Mouse (Mus musculus) urinary bladder, adult 18-20 months (tissue): ENCODE measurements around the gene Pikfyve.

Experiments
- DNase-seq, 2 experiments: peaks; one replicate each; pipeline ENCODE4 v3.0.0; 2022; ENCODE audit warnings: low spot score in 2 of 2, mixed read lengths in 2 of 2

The Pikfyve gene

DNA sequence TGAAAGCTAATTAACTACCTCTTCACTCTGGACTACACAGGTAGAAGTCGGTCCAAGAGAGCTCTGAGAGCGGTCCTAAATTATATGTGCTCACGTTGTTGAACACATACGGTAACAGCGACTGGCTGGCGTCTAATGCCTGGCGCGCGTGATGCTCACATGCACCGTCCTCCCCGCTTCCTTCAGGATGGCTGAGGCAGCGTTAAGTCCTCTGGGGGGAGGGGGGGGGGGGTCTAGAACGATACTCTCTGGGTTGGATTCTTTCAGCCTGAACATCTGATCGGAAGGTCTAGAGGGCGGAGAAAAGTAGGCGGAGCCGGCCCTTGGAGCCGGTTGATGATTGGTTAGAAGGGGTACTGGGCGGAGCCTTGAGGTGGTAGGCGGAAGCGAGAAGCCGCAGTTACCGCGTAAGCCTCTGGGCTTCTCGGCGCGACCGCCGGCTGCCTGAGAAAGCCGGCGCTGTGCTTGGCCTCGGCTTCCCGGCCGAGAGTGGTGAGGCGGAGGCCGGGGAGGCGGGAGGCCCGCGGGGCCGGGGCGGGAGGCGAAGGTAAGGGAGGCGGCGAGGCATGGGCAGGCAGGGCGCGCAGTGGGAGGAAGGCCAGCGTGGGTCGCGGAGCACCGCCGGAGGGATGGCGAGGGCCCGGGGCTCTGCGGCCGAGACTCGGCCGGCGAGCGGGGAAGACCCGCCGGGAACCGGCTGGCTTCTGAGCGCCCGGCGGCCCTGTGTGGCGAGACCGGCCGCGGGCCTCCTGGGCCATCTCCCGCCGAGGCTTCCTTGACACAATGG lies at the start of gene Pikfyve, which contains the start of gene Idh1:
TSS of gene Pikfyve (plus strand) at position 397 of the 787 bp plus-strand sequence.
TSS of gene Idh1 (minus strand) at position 214 of the 787 bp plus-strand sequence.
- peak; percentile 94 for DNase-seq

DNA sequence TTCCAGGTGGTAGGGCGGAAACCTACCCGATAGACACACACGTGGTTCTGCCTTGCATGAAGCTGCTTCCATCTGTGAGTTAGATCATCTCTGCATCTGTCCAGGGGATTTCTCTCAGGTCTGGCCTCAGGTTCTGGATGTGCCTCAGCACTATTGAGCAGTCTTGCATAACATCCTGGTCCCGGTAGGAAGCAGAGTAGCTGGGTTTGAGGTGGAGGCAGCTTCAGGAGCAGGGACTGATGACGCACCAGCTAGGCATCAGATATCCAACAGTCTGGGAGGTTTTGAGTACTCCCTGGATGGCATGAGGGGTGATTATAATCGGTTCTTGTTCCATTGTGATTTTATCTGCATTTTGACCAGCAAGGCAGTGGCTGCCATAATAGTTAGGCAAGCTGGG lies 48.9 kb upstream of the Pikfyve start:
- no peak for DNase-seq

DNA sequence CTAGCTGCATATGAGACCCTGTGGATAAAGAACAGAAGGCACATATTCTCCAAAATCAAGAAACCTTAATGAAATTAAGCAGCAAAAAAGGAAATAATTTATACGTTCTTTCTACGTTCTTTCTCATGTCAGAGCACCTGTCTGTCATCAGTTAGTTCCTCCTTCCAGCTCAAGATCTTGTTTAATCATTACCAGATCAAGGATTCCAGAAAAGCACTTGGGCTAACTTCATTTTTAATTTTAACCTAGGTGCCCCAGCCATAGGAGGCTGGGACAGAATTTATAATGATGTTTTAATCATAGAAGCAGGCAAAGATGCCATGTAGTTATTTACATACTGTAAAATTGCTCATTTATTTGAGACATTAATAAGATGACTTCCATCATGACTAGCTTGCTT lies 41.7 kb upstream of the Pikfyve start:
- DNase-seq = no peak

DNA sequence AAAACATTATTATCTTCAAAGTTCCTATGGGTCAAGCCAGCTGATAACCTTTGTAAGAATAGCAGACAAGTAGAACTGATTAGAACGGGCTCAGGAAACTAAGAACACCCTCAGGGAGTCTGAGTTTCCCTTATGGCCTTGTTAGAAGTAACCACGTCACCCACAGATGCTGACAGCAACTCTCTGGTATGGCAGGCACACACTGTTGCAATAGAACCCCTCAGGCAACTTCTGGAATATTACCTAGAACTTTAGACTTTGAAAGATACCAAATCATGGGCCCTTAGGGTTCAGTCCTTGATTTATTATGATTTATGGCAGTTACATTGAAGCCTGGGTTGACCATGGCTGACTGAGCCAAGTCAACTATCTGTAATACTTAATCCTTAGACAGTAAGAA lies 39.9 kb upstream of the Pikfyve start:
- DNase-seq = no peak

DNA sequence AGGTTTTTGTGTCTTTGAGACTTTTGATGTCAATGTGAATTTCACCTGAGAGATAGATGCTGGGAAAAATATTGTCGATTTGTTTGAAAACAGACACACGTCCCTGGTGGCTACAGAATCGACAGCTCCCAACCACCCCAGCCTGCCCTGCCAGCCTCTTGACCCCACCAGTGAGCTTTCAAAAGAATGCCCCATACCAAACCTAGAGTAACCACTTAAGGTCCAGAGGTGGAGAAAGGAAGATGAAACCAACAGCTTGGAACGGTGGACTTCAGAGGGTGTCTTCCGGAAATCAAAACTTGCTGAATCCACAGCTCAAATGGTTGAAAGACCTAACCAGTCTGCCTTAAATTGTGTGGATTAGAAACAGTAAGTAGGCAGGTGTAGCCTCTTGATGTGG lies 39.2 kb upstream of the Pikfyve start:
- no peak for DNase-seq

DNA sequence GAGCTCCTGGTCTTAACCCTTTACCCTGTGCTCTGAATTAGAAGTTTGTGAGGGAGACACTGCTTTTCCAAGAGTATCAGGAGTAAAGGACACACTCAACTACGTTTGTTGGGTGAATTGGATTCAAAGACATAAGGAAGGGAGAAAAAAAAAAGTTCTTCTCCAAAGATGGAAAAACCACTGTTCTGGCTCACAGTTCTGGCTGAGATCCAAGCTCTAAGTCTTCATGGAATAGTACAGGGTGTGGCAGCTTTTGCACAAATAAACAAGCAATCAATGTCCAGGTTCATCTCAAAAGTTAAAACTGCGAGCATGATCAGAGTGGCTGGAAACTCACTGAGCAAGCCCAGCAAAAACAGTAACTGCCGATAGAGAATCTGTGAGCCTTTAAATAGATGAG lies 38.5 kb upstream of the Pikfyve start:
- DNase-seq = no peak

DNA sequence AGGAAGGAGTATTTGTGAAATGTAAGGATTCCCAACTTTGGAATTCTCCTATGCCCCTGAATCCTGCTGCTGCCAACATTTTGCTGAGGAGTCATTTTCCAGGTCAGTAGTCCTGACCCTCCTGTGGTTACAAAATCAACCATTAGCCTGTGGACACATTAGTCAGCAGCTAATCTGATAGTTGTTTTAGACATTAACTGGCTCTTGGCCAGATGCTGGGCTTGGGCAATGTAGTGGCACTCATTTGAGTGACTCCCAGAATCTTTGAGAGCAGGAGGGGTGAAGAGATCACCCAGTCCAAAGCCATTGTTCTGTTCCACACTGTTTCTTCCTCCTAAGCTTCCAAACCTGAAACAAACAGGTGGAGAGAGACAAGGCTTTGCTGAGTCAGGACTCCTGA lies 31.7 kb upstream of the Pikfyve start:
- DNase-seq = peak in 1 of 2 experiments; percentile 37

DNA sequence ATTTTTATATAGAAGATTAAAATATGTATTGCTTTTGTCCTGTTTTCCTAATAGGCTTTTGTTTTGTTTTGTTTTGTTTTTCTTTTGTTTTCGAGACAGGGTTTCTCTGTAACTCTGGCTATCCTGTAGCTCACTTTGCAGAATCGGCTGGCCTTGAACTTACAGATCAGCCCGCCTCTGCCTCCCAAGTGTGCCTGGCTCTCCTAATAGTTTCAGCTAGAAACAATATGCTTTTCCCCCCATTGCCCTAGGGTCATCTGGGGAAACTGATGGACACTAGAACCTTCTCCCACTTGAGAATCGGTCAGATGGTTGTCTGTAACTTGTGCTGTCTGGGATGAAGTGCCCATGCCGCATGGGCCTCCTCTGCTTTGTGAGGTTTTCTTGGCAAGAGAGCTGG lies 30.4 kb upstream of the Pikfyve start:
- DNase-seq = no peak

DNA sequence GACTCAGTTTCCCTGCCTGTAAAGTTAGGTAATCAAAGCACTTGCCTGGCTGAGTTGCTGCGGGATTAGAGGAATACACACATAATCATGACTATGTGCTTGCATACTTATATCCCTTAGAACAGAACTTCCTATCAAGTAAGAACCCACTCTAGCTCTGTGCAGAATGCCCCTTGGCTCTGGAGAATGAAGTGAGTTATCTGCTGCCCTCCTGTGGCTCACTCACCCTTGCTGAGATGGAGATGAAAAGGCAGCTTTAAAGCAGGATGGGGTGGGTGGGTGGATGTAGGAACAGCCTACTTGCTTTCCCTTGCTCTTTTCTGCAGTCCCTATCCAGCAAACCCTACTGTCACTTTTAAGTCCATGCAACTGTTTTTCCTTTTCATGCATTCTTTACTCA lies 24.3 kb upstream of the Pikfyve start:
- DNase-seq = no peak

DNA sequence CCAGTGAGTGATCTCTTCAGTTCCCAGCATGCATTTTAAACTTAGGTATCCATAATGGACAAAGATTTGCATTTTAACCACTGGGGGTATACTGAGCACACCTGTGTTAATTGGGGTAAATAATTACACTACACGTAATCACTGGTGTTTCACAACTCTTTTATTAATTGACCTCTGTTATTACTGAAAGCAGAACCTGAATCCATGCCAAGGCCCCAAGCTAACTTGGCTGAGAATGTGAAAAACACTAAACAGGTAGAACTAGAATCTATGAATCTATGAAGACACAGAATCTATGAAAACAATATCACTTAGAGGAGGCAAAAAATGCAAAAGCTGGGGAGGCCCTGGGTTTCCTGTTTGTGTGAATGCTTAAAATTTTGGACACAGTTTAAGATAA lies 19.0 kb upstream of the Pikfyve start:
- no peak for DNase-seq

DNA sequence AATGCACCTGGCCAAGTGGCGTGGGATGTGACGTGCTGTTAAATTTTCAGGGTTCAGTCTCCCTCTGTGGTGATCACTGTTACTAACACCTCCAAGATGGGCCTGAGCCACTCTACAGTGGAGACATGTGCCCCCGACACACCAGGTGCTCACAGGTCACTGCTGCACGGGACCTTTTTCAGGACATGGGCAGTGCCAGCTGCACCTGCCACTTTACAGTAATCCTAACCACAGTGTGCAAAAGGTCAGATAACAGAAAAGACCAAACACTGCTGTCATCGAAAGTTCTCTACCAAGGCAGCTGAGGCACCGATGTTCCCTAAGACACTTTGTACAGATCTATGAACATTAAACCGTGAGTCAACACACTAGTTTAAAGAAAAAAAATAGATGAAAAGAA lies 16.9 kb upstream of the Pikfyve start:
- DNase-seq = no peak

DNA sequence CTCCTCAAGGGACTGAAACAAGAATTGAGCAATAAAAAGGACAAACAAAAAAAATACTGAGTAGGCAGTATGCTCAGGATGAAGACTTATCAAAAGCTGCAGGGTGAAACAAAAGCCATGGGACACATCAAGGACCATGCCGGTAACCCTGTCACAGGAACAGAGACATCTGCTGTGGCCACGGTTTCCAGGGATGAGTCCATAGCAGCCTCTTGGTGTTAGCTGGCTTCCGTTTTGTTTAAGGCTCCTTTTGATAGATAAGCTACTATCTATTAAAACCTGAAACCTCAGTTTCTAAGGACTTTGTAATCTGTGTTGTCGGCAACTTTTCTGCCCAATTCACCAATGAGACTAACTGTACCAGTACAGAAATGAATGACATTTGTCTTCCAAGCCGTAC lies 16.5 kb upstream of the Pikfyve start:
- no peak for DNase-seq

DNA sequence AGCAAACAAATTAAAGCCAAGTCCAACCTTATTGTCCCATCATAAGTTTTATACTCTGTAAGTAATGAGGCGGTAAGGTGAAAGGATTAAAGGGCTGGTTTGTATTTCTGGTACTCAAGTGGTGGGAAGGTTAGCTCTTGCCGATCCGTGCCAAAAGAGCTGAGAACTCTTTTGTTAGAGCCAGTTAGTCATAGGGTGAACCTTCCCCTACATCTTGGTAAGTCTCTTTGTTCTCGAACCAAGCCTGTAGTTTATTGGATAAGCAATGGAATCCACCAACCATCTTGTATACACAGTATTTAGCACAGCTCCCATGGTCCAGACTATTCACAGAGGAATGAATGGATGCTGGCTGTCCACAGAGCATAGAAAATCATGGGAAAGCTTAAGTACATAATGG lies 14.9 kb upstream of the Pikfyve start:
- no peak for DNase-seq

DNA sequence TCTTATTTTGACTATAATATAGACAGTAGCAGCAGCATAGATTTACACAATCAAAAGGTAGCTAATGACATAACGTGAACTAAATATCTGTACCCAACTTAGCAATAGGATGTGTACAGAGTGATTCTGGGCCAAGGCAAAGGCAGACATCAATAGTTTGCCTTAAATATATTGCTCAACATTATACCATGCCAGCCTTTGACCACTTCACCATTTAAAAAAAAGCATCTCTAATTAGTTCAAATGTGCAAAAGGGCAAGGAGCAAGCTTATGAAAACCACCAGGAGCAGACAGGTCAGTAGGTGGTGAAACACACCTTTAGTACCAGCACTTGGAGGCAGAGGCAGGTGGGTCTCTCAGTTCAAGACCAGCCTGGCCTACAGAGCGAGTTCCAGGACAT lies 12.8 kb upstream of the Pikfyve start:
- no peak for DNase-seq

DNA sequence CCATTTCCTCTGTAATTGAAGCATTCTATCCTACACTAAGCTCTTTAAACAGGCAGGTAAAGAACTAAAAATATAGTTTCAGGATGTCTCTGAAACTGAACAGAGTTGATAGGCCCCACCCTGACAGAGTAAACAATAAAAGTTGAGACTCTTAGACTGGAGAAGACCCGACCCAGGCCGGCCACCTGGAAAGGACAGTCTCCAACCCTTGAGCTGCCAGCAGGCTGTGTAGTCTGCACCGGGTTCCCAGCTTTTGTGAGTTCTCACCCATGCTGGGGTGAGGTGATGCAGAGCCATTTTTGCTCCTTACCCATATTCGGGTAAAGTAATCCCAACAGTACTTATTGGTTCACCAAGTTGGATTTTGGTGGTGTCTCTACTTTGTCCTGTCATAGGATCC lies 10.3 kb upstream of the Pikfyve start:
- DNase-seq = no peak

DNA sequence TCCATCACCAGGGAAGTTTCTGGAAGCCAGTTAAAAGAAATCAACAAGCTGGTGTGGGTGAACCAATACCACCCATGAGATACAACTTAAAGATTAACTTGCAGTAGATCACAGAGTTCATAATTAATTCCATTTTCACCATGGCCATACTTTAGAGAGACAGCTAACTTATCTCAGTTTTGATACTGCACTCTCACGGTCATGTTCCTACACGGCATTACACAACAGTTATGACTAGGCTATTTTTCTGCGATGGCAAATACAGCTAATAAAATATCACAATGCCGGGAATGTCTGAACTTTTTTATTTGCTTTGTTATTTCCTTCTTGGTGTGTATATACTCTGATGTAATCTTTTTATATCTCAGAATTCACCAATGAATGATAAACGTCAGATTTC lies 9.6 kb upstream of the Pikfyve start:
- DNase-seq = no peak

DNA sequence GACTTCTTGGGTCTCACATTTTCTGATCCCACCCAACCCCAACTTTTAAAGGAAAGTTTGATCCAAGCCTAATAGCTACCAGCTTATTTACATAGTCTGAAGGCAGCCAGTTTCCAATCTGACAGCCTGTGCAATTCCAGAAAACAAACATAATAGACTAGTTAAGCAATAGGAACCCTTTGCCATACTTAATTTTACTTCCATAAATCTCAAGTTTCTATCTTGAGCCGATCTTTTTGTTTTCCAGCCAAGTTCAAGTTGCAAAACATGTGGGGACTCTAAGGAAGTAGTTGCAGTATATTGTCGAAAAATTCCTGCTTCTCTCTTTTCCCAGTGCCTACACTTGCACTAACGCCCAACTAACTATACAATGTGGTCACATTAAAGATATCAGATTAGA lies 9.0 kb upstream of the Pikfyve start:
- DNase-seq = no peak

DNA sequence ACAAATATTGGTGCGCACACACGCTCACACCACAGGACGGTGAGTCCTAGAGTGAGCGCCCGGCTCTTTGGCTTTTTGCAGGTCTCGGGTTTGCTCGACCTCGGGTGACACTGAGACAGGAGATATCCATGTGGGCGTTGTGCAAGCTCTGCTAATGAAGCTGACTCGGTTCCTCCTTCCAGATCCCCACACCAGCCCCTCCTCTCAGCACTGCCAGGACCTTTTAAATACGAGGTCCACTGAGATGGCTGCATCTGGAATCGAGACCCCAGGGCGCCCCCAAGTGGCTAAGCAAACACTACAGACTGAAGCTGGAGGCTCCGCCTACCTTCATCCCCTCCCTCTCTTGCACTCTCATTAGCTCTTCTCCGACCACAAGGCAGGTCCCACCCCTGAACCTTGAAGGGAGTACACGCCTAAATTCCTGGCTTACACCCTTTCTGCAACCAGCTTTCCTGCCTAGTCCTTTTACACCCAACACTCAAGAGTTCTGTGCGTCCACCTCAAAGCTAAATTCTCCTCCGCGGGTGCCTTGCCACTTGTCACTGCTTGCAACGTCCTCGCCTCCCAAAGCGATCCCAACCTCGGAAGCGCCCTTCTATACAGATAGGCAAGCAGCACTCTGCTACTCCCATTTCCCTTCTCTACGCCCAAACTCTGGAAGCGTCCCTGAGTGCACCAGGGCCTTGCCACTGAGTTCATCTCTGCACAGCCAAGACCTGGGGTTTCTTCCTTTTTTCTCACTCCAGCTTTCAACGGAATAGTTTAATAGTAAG lies 8.2 kb upstream of the Pikfyve start:
- DNase-seq = peak; percentile 94 to 96

DNA sequence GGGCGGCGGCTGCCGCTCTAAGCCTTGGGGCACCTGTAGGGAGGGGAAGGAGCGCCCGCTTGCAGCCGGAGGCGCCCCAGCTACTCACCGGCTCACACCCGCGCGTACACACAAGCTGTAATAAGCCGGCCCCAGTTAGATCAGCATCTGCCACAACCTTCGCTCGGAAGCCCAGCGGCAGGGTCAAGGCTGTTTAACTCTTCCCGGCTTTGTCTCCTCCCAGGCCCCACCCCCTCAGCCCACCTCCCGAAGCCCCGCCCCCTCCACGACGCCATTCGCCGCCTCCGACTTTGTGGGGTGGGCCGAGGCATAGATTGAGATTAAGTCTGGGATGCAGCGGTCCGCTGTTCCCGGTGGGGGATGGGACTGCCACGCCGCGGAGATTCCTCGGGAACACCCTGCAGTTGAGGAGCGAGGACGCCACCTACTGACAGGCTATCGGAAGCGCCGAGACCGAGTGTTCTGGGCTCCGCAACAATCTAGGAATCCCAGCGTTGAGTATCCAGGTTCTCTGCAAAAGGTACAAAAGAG lies 7.5 kb upstream of the Pikfyve start:
- DNase-seq = peak; percentile 93 to 97

DNA sequence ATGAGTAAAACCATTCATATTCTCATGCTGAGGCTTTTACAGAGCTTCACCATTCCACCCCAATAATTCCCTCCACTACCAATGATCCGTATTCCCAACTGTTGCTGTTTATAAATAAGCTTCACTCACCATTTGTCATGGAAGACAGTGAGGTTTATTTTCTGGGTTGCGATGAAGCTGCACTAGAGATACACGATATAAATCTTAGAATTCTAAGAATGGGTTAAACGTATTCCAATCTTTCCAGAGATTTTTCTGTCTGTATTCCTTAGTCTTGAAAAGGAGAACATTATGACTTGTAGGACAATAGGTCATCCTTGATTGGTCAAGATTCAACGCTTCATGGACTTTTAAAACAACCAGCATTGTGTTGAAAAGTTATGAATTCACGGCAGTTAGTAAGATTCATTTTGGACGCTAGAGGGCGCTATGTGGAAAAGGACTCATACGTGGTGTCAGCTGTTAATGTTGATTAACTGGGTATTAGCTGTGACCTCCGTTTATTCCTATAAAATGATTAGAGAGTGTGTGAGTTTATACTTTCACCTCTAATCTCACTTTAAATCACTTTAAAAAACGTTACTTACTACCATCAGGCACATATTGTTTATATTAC lies 6.7 kb upstream of the Pikfyve start:
- DNase-seq = no peak

DNA sequence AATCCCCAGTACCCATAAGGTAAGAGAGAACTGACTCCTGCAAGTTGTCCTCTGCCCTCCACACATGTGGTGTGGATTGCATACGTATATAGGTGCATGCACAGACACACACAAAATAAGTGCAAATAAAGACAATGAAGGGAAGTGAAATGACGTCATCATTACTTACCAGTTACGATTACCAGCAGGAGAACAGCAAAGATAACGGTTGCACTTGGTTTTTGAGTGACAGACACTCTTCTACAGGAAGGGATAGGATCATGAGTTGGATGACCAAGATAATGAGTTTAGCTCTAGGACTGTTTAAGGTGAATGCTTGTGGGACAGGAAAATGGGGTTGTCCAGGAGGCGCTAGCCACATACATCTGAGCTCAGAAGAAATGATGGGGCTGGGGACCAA lies 5.0 kb upstream of the Pikfyve start:
- no peak for DNase-seq

DNA sequence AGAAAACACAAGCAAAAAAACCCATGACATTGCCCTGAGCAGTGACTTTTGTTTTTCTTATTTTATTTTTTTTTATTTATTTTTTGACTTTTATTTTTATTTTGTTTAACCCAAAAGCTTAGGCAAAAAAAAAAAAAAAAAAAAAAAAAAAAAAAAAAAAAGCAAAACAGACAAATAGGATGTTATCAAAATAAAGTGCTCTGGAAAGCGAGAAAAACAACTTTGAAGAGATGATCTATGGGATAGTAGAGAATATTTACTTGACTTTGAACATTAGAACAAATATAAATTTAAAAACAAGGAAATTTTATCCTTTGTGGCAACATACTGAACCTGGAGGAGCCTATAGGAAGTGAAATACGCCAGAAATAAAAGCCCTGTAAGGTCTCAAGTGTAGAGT lies 2.5 kb upstream of the Pikfyve start:
- no peak for DNase-seq

DNA sequence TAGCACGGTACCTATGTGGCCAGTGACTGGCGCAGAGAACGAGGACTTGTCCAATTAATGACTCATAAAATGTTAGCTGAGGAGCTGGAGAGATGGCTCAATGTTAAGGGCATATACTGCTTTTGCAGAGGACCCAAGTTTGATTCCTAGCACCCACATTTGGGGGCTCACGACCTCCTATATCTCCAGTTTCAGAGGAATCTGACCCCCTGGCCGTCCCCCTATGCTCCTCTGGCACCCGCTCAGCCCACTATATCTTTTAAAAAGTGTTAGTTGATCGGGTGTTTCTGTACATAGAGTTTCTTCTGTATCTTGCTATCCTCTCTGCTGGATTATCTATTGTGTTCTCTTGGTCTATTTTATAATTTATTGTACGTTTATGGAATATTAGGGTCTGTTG lies 1.5 kb upstream of the Pikfyve start:
- no peak for DNase-seq
